Mouse (Mus musculus) myocyte (in vitro differentiated cells): ENCODE measurements around the gene Shoc2. TPM values are rescaled to one million over a fixed set of nuclear protein-coding genes. Genes with fewer than 3 reads are reported as not detected.

Experiments
- H3K27me3 ChIP-seq: one replicate; pipeline ENCODE4 v1.6.1; 2011; ENCODE audit not compliant: control insufficient read depth, insufficient read depth, insufficient read length
- H3K36me3 ChIP-seq: one replicate; pipeline ENCODE4 v1.6.1; 2011; ENCODE audit not compliant: control insufficient read depth, insufficient read depth
- H3K4me2 ChIP-seq: one replicate; pipeline ENCODE4 v1.6.1; 2011; ENCODE audit warnings: low read depth, control low read depth
- H3K4me3 ChIP-seq: one replicate; pipeline ENCODE4 v1.5.1; 2011; ENCODE audit warnings: mild to moderate bottlenecking, control low read depth, moderate library complexity
- H3K79me2 ChIP-seq: one replicate; pipeline ENCODE4 v1.6.1; 2011; ENCODE audit not compliant: control insufficient read depth, insufficient read depth
- H3ac ChIP-seq: one replicate; pipeline ENCODE4 v1.6.1; 2011; ENCODE audit not compliant: control insufficient read depth, insufficient read length
- CEBPB ChIP-seq: IDR thresholded peaks from 2 replicates; pipeline ENCODE4 v1.6.1; 2011; ENCODE audit warnings: mild to moderate bottlenecking, moderate library complexity; ENCODE audit not compliant: poor library complexity, insufficient read depth, severe bottlenecking
- E2F4 ChIP-seq: IDR thresholded peaks from one replicate; pipeline ENCODE4 v1.6.1; 2011; ENCODE audit warnings: mild to moderate bottlenecking, control low read depth, moderate library complexity; ENCODE audit not compliant: insufficient read depth
- MAX ChIP-seq: IDR thresholded peaks from one replicate; pipeline ENCODE4 v1.6.1; 2011; ENCODE audit warnings: low read depth, mild to moderate bottlenecking, control low read depth
- MYOD1 ChIP-seq, 3 experiments: IDR thresholded peaks; one replicate each; pipeline ENCODE4 v1.6.1; 2011; ENCODE audit warnings: control low read depth in 2 of 3, low read depth in 2 of 3, mild to moderate bottlenecking in 2 of 3, moderate library complexity in 1 of 3; ENCODE audit not compliant: insufficient read length in 2 of 3, control insufficient read depth in 1 of 3
- MYOG ChIP-seq, 3 experiments: IDR thresholded peaks; one replicate each; pipeline ENCODE4 v1.6.1; 2011; ENCODE audit warnings: control low read depth in 2 of 3, low read depth in 2 of 3, mild to moderate bottlenecking in 2 of 3; ENCODE audit not compliant: insufficient read length in 2 of 3, control insufficient read depth in 1 of 3, insufficient read depth in 1 of 3
- POLR2A ChIP-seq: IDR thresholded peaks from one replicate; pipeline ENCODE4 v1.6.1; 2011; ENCODE audit warnings: low read depth, mild to moderate bottlenecking, control low read depth, moderate library complexity; ENCODE audit not compliant: insufficient read length
- POLR2AphosphoS2 ChIP-seq: IDR thresholded peaks from one replicate; pipeline ENCODE4 v1.6.1; 2011; ENCODE audit warnings: low read depth, control low read depth; ENCODE audit not compliant: insufficient read length
- REST ChIP-seq: IDR thresholded peaks from one replicate; pipeline ENCODE4 v1.6.1; 2011; ENCODE audit warnings: mild to moderate bottlenecking, control low read depth, moderate library complexity; ENCODE audit not compliant: insufficient read depth, insufficient read length
- SRF ChIP-seq: IDR thresholded peaks from one replicate; pipeline ENCODE4 v1.6.1; 2011; ENCODE audit warnings: low read depth; ENCODE audit not compliant: control insufficient read depth, insufficient read length
- TCF12 ChIP-seq: IDR thresholded peaks from one replicate; pipeline ENCODE4 v1.6.1; 2011; ENCODE audit warnings: mild to moderate bottlenecking, control low read depth; ENCODE audit not compliant: poor library complexity, insufficient read depth, severe bottlenecking
- TCF3 ChIP-seq: IDR thresholded peaks from one replicate; pipeline ENCODE4 v1.6.1; 2011; ENCODE audit warnings: low read depth, control low read depth; ENCODE audit not compliant: insufficient read length
- USF1 ChIP-seq: IDR thresholded peaks from one replicate; pipeline ENCODE4 v1.6.1; 2011; ENCODE audit warnings: low read depth, mild to moderate bottlenecking, control low read depth, moderate library complexity
- polyA plus RNA-seq: library from polyadenylated mRNA; unstranded; fragments of >200 nt; fragmentation: generic; extraction: Trizol; gene quantifications from one replicate; pipeline ENCODE4 v1.2.1, GENCODE M21; 2012; ENCODE audit warnings: missing spikeins

Gene Shoc2
- polyA plus RNA-seq, 1 experiment, result 11.4 TPM

DNA sequence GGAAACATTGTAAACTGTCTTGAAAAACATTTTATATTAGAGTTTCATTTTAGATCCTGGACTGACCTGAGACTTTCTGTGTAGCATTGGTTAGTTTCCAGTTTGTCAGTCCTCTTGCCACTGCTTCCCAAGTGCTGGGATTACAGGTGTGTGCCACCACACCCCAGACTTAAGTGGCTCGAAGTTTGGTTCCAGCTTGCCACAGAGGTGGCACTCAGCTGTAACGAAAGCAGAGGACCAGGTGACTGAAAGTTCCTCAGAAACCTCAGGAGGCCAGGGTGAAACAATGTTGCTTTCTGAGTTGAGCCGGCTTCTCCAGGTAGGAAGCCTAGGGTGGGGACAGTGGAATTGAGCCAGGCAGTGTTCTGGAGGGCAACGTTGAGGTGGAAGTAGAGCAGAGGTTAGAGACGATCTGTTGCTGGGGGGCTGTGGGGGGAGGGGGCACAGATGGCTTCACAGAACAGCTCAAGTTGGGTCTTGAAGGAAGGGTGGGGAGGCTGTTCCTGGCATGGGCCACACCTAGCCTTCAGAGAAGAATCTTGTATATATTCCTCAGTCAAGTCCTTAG, 128.2 kb downstream of the Shoc2 start:
- Histone ChIP-seq H3K4me3 (no peak overlapping the region), H3K36me3 (no peaks in the 10 kb centered on the region), H3ac (no peak overlapping the region), H3K4me2 (no peak overlapping the region), H3K27me3 (peaks cover 7% of the 10 kb centered on the region), H3K79me2 (no peaks in the 10 kb centered on the region)
- TF ChIP-seq TCF3 (no peak), USF1 (no peak), CEBPB (no peak), POLR2AphosphoS2 (no peak), MYOG (IDR thresholded peaks at IDR 0.05; ENCODE audit: control insufficient read depth in 1 of 3, insufficient read depth in 1 of 3, insufficient read length in 2 of 3, low read depth in 2 of 3) (no peak), MYOD1 (IDR thresholded peaks at IDR 0.05; ENCODE audit: control insufficient read depth in 1 of 3, insufficient read length in 2 of 3, low read depth in 2 of 3) (no peak), SRF (no peak), TCF12 (no peak), MAX (no peak), REST (no peak), E2F4 (no peak), POLR2A (no peak)

DNA sequence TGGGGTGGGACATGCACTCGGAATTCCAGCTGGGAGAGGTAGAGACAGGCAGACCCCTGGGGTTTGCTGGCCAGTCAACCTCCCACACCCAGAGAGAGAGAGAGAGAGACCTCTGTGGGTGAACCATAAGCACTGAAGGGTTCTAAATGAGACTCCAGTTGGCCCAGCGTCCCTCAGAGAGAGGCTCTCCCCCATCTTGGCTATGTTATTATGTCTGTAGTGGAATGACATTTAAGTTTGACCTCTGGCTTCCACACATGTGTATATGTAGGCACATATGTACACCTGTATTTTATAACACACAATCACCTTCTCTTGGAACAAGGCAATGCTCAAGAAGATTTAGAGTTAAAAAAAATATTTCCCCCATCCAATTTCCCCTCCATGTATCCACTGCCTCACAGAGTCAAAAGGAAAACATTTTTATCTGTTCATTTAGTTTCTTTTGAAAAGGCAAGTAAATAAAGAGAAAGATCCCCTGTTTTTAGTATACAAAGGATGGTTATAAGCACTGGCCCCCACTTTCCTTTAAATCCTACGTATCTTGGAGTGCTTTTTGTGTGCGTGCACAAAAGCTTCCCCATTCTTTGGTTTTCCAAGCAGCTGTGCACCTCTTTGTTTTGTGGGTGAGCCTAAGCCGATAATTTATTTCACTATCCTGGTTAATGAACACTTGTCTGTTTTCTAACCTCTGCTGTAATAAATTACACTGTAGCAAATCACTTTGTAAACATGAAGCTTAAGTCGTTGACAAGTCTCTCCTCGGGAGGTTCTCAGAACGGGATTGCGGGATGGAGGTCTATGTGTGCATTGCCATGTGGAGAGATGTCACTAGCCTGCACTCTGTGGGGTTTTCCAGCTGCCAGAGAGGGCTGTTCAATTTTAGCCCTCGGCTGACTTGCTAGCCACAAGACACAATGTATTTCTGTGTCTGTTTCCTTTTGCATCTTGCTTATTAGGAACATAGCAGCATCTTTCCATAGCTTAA, 132.6 kb downstream of the Shoc2 start:
- H3K27me3 ChIP-seq, result peaks cover 8% of the 10 kb centered on the region
- H3K36me3 ChIP-seq, result no peaks in the 10 kb centered on the region
- TF ChIP-seq USF1 (no peak), TCF12 (no peak), CEBPB (no peak), SRF (no peak), POLR2A (no peak), E2F4 (no peak), POLR2AphosphoS2 (no peak), MAX (no peak), MYOG (IDR thresholded peaks at IDR 0.05; ENCODE audit: control insufficient read depth in 1 of 3, insufficient read depth in 1 of 3, insufficient read length in 2 of 3, low read depth in 2 of 3) (no peak), REST (no peak), TCF3 (no peak), MYOD1 (IDR thresholded peaks at IDR 0.05; ENCODE audit: control insufficient read depth in 1 of 3, insufficient read length in 2 of 3, low read depth in 2 of 3) (no peak)

DNA sequence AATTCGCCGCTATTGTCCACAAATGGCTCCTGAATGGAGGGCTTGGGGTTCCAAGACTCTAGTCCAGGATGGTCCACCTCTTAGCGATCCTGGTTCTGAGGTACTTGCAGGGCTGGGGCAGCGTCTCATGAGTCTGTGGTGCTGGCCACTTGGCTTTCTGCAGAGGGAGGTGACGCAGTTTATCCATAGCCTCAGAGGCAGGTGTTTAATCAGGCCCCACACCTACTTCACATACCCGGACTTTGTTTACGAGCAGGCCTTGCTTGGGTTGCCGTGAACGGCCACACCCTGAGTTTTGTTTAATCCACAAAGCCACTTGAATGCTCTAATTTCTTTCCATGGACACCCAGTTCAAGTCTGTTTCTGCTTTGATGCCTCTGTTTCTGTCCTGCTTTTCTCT, 137.2 kb downstream of the Shoc2 start:
- Histone ChIP-seq H3K79me2 (no peaks in the 10 kb centered on the region), H3K4me3 (no peak overlapping the region), H3K4me2 (no peak overlapping the region), H3ac (no peak overlapping the region), H3K27me3 (peaks cover 8% of the 10 kb centered on the region), H3K36me3 (no peaks in the 10 kb centered on the region)
- TF ChIP-seq E2F4, result no peak
- no peak for TF ChIP-seq REST
- no peak for TF ChIP-seq SRF
- no peak for TF ChIP-seq MAX
- no peak for TF ChIP-seq MYOG (IDR thresholded peaks at IDR 0.05; ENCODE audit: control insufficient read depth in 1 of 3, insufficient read depth in 1 of 3, insufficient read length in 2 of 3, low read depth in 2 of 3)
- TF ChIP-seq CEBPB, result no peak
- no peak for TF ChIP-seq MYOD1 (IDR thresholded peaks at IDR 0.05; ENCODE audit: control insufficient read depth in 1 of 3, insufficient read length in 2 of 3, low read depth in 2 of 3)
- TF ChIP-seq TCF3, result no peak
- TF ChIP-seq POLR2A, result no peak
- no peak for TF ChIP-seq POLR2AphosphoS2

More for the DNA sequence above, 132.6 kb downstream of the Shoc2 start:
- H3K4me2 ChIP-seq, result no peak overlapping the region
- no peak overlapping the region for H3ac ChIP-seq
- no peak overlapping the region for H3K4me3 ChIP-seq
- no peaks in the 10 kb centered on the region for H3K79me2 ChIP-seq

GRCm38 (mm10) chr19:54081716-54082165, 137.6 kb downstream of the Shoc2 start:
- H3ac ChIP-seq, result no peak overlapping the region
- no peak for TF ChIP-seq REST
- TF ChIP-seq CEBPB, result no peak
- no peak for TF ChIP-seq TCF12
- TF ChIP-seq MYOG (IDR thresholded peaks at IDR 0.05; ENCODE audit: control insufficient read depth in 1 of 3, insufficient read depth in 1 of 3, insufficient read length in 2 of 3, low read depth in 2 of 3), result no peak
- TF ChIP-seq MYOD1 (IDR thresholded peaks at IDR 0.05; ENCODE audit: control insufficient read depth in 1 of 3, insufficient read length in 2 of 3, low read depth in 2 of 3), result no peak
- no peak for TF ChIP-seq POLR2A
- no peak for TF ChIP-seq POLR2AphosphoS2
- no peak for TF ChIP-seq TCF3
- no peak for TF ChIP-seq USF1
- no peak for TF ChIP-seq E2F4
- no peak for TF ChIP-seq SRF
- TF ChIP-seq MAX, result no peak
- peaks cover 8% of the 10 kb centered on the region for H3K27me3 ChIP-seq
- no peaks in the 10 kb centered on the region for H3K79me2 ChIP-seq
- no peaks in the 10 kb centered on the region for H3K36me3 ChIP-seq
- no peak overlapping the region for H3K4me3 ChIP-seq
- no peak overlapping the region for H3K4me2 ChIP-seq
